Mouse (Mus musculus) gonadal fat pad, adult 2 months (tissue): Measurements from ENCODE around the gene Hist2h3c1. TPM values are rescaled to one million over a fixed set of nuclear protein-coding genes. Genes with fewer than 3 reads are reported as not detected.
"Not testable (repeated sequence)": the region's sequence is repeated elsewhere in the genome, so short reads cannot be mapped to it uniquely, and the experiment has no call there.

Source experiments
- DNase-seq: peaks from one replicate; pipeline ENCODE4 v3.0.0-alpha.2; 2012; ENCODE audit warnings: low read depth
- polyA plus RNA-seq: library from polyadenylated mRNA; depleted of rRNA; stranded (reverse); fragments of >200 nt; gene quantifications from 2 replicates; pipeline ENCODE4 v1.2.3, GENCODE M21; 2012; rRNA removed

Hist2h3c1 gene
- polyA plus RNA-seq, 1 experiment, result not detected

GRCm38 (mm10) chr3:96284457-96284856 is 38.0 kb downstream of the Hist2h3c1 start:
- no peak for DNase-seq

GRCm38 (mm10) chr3:96287334-96287733 is 40.8 kb downstream of the Hist2h3c1 start:
- not testable (repeated sequence) for DNase-seq

- no peak for DNase-seq
These were observed 42.7 kb downstream of the Hist2h3c1 start for GRCm38 (mm10) chr3:96289201-96289600.

GRCm38 (mm10) chr3:96290727-96291126 is 44.2 kb downstream of the Hist2h3c1 start:
- DNase-seq, result not testable (repeated sequence)

GRCm38 (mm10) chr3:96292641-96293040 is 46.2 kb downstream of the Hist2h3c1 start:
- DNase-seq, result no peak

GRCm38 (mm10) chr3:96293368-96293767 is 46.9 kb downstream of the Hist2h3c1 start:
- no peak for DNase-seq

GRCm38 (mm10) chr3:96293787-96294186 is 47.3 kb downstream of the Hist2h3c1 start, which contains the start of gene Fcgr1:
Fcgr1 (minus strand) TSS chr3:96293969.
- DNase-seq, result no peak

Other genes with a start within 250 kb of the Hist2h3c1 start
- gene Vps45, start 188.2 kb upstream of the Hist2h3c1 start, polyA plus RNA-seq, result 11.7 and 12.2 TPM in 2 replicates
- 9.8 and 14.9 TPM in 2 replicates for gene Otud7b, start 142.2 kb upstream of the Hist2h3c1 start, polyA plus RNA-seq
- 14.2 and 14.8 TPM in 2 replicates for gene Mtmr11, start 84.7 kb upstream of the Hist2h3c1 start, polyA plus RNA-seq
- gene Sf3b4, start 74.4 kb upstream of the Hist2h3c1 start, polyA plus RNA-seq, result 51.4 and 62.1 TPM in 2 replicates
- 2.8 and 3.9 TPM in 2 replicates for gene Sv2a, start 65.5 kb upstream of the Hist2h3c1 start, polyA plus RNA-seq
- 67.1 and 87.5 TPM in 2 replicates for gene Bola1, start 27.0 kb upstream of the Hist2h3c1 start, polyA plus RNA-seq
- 4.7 and 5.2 TPM in 2 replicates for gene Hist2h2ab, start 26.8 kb upstream of the Hist2h3c1 start, polyA plus RNA-seq
- 7.2 and 8.6 TPM in 2 replicates for gene Hist2h2ac, start 25.8 kb upstream of the Hist2h3c1 start, polyA plus RNA-seq
- 9.7 and 10.5 TPM in 2 replicates for gene Hist2h2be, start 25.6 kb upstream of the Hist2h3c1 start, polyA plus RNA-seq
- 31.4 and 45.8 TPM in 2 replicates for gene Hist2h3c2, start 7.6 kb upstream of the Hist2h3c1 start, polyA plus RNA-seq
- gene Hist2h2aa2, start 6.4 kb upstream of the Hist2h3c1 start, polyA plus RNA-seq, result 420 and 426 TPM in 2 replicates
- gene Hist2h2aa1, start 1.2 kb upstream of the Hist2h3c1 start, polyA plus RNA-seq, result 794 and 829 TPM in 2 replicates
- gene Hist2h4, start 16.6 kb downstream of the Hist2h3c1 start, polyA plus RNA-seq, result 4.1 and 5.5 TPM in 2 replicates
- 20.3 and 34.5 TPM in 2 replicates for gene Hist2h3b, start 22.0 kb downstream of the Hist2h3c1 start, polyA plus RNA-seq
- gene Hist2h2bb, start 23.1 kb downstream of the Hist2h3c1 start, polyA plus RNA-seq, result 1.4 and 3.6 TPM in 2 replicates
- 3.3 and 4.0 TPM in 2 replicates for gene Fcgr1, start 47.3 kb downstream of the Hist2h3c1 start, polyA plus RNA-seq
- gene BC107364, start 205.6 kb downstream of the Hist2h3c1 start, polyA plus RNA-seq, result not detected in 2 replicates